Mouse (Mus musculus): ENCODE results near the gene Mrps10. TPM values are rescaled to one million over a fixed set of nuclear protein-coding genes. Genes with fewer than 3 reads are reported as not detected.
"Not testable (repeated sequence)": the region's sequence is repeated elsewhere in the genome, so short reads cannot be mapped to it uniquely, and the experiment has no call there.

Mrps10 gene
- polyA plus RNA-seq, 1 experiment = 13.5 TPM

DNA sequence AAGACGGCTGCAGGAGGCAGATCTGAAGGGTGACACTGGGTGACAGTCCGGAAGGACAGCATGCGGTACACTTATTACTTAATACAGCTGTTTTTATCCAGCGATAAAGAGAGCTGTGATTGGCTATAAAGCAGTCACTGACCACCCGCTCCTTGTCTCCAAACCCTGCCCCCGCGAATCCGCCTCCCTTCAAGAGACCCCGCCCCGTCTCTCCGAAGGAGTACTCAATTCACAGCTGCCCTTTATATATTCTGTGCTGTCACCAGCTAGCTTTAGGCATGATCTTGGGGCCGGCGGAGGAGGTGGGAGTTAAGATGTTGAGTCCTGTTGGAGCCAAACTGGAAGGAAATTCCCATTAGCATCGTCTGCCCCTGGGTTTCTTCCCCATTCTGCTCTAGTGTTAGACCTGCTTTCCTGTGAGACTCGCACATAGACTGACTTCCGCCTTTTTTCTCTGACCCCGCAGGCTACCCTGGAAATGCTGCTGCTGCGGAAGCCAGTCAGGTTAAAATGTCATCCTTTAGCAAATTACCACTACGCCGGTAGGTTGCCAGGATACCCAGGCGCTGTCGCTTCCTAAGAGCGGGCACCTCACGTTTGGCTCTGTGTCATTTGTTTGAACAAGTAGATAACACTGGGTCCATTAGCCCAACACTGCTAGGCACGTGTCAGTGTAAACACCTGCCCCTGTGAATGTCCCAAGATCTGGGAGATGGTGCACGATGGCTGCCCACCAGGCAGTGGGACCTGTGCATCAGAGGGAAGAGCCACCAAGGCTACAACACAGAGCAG, 39.9 kb upstream of the Mrps10 start:
- no peak overlapping the region for H3K27ac ChIP-seq (ENCODE audit: insufficient read depth, low read depth, low read length)
- H3K27me3 ChIP-seq (ENCODE audit: control insufficient read depth, insufficient read depth, low read length) = no peaks in the 10 kb centered on the region
- H3K4me1 ChIP-seq (ENCODE audit: control insufficient read depth, insufficient read depth, insufficient read length, low read length) = no peaks in the 10 kb centered on the region
- TF ChIP-seq CTCF (IDR thresholded peaks at IDR 0.05; ENCODE audit: extremely low read depth, insufficient read length, insufficient replicate concordance, low read depth, low read length) (no peak), POLR2A (IDR thresholded peaks at IDR 0.05; ENCODE audit: low read depth, low read length) (no peak)
- H3K36me3 ChIP-seq (ENCODE audit: control insufficient read depth, insufficient read depth, low read length) = no peaks in the 10 kb centered on the region
- 39% methylated on average over 26 of the region's 26 CpGs for WGBS
- no peak overlapping the region for H3K4me3 ChIP-seq (ENCODE audit: low read depth, low read length)

DNA sequence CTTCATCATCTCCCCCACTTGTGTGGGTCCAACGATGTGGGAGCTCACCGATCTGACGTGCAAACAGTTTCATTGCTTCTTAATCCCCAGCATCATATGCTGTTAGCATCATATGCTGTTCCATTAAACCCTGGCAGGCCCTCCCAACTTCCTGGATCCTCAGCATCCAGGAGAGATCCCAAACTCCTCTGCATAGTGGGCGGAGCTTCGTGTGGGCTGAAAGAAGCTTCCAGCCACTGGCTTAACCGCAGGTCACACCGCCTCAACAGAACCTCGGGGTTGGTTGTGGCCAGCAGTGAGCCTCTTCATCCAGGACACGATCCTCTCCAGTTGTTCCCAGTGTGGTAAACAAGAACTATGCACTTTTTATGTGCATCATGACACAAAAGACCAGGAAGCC, 38.1 kb upstream of the Mrps10 start:
- H3K4me1 ChIP-seq (ENCODE audit: control insufficient read depth, insufficient read depth, insufficient read length, low read length) = no peaks in the 10 kb centered on the region
- WGBS = 85% methylated on average over 9 of the region's 9 CpGs
- no peaks in the 10 kb centered on the region for H3K27me3 ChIP-seq (ENCODE audit: control insufficient read depth, insufficient read depth, low read length)
- TF ChIP-seq POLR2A (IDR thresholded peaks at IDR 0.05; ENCODE audit: low read depth, low read length) (no peak), CTCF (IDR thresholded peaks at IDR 0.05; ENCODE audit: extremely low read depth, insufficient read length, insufficient replicate concordance, low read depth, low read length) (no peak)
- H3K4me3 ChIP-seq (ENCODE audit: low read depth, low read length) = no peak overlapping the region
- H3K36me3 ChIP-seq (ENCODE audit: control insufficient read depth, insufficient read depth, low read length) = no peaks in the 10 kb centered on the region
- H3K27ac ChIP-seq (ENCODE audit: insufficient read depth, low read depth, low read length) = no peak overlapping the region

DNA sequence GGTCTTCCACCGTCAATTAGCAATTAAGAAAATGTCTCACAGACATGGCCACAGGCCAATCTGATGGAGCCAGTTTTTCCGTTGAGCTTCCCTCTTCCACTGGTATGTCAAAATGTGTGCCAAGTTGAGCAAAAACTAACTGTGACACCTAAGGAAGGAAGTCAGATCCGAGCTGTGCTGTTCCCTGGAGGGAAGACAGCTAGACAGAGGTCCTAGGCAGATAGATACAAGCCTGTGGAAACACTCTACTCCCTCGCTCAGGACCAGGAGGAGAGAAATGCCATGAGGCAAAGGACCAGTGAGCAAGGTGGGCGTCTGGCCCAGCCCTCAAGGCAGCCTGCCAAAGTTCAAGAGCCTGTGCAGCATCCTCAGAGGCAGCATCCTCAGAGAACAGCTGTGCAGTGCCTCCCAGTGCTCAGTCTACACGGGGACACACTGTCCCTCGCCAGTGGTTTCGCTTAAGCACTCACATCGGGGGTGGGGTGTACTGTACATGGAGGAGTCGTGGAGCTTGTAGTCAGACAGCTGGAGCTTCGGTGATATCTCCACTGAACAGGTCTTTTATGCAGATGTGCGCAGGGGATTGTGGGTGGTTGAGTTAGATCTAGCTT, 36.6 kb upstream of the Mrps10 start:
- TF ChIP-seq POLR2A (IDR thresholded peaks at IDR 0.05; ENCODE audit: low read depth, low read length) = no peak
- TF ChIP-seq CTCF (IDR thresholded peaks at IDR 0.05; ENCODE audit: extremely low read depth, insufficient read length, insufficient replicate concordance, low read depth, low read length) = no peak
- 48% methylated on average over 12 of the region's 12 CpGs for WGBS
- H3K36me3 ChIP-seq (ENCODE audit: control insufficient read depth, insufficient read depth, low read length) = no peaks in the 10 kb centered on the region

DNA sequence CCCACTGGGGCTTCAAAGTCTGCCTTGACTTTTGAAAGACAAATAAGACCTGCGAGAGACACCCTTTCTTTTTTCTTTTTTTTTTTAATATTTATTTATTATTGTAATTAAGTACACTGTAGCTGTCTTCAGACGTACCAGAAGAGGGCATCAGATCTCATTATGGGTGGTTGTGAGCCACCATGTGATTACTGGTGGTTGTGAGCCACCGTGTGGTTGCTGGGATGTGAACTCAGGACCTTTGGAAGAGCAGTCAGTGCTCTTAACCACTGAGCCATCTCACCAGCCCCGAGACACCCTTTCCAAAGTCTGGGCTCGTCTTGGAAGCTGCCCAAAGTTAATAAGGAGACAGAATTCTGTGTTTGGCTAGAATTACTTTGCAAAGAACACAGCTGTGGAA, 36.0 kb upstream of the Mrps10 start:
- peak; percentile 10; the same call in 1 of the 2 replicates for TF ChIP-seq CTCF (IDR thresholded peaks at IDR 0.05; ENCODE audit: extremely low read depth, insufficient read length, insufficient replicate concordance, low read depth, low read length)
- not testable (repeated sequence) for H3K4me3 ChIP-seq (ENCODE audit: low read depth, low read length); H3K36me3 ChIP-seq (ENCODE audit: control insufficient read depth, insufficient read depth, low read length); H3K27me3 ChIP-seq (ENCODE audit: control insufficient read depth, insufficient read depth, low read length); H3K4me1 ChIP-seq (ENCODE audit: control insufficient read depth, insufficient read depth, insufficient read length, low read length); H3K27ac ChIP-seq (ENCODE audit: insufficient read depth, low read depth, low read length)
- 24% methylated on average over 5 of the region's 5 CpGs for WGBS

More for the DNA sequence above, 36.6 kb upstream of the Mrps10 start:
- Histone ChIP-seq H3K27ac (ENCODE audit: insufficient read depth, low read depth, low read length) (no peak overlapping the region), H3K27me3 (ENCODE audit: control insufficient read depth, insufficient read depth, low read length) (no peaks in the 10 kb centered on the region), H3K4me3 (ENCODE audit: low read depth, low read length) (no peak overlapping the region), H3K4me1 (ENCODE audit: control insufficient read depth, insufficient read depth, insufficient read length, low read length) (no peaks in the 10 kb centered on the region)

DNA sequence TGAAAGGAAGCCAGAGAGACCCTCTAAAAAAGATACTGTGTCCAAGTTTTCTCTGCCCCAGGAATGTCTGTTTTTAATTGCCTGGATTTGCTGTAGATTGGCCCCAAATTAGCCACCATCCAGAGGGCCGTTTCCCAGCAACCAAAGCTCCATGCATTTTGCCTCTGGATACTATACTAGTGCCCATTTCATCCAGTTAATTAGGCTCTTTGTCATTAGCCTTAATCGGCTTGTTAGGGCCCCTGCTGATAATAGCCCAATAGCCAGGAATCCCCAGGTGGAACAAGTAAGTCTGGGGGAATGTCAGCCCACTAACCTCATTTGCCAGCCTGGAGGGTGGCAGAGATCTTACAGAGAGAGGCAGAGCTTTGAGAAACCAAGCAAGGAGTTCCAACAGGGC, 35.3 kb upstream of the Mrps10 start:
- Histone ChIP-seq H3K4me1 (ENCODE audit: control insufficient read depth, insufficient read depth, insufficient read length, low read length) (no peaks in the 10 kb centered on the region), H3K27ac (ENCODE audit: insufficient read depth, low read depth, low read length) (no peak overlapping the region), H3K36me3 (ENCODE audit: control insufficient read depth, insufficient read depth, low read length) (no peaks in the 10 kb centered on the region), H3K4me3 (ENCODE audit: low read depth, low read length) (no peak overlapping the region), H3K27me3 (ENCODE audit: control insufficient read depth, insufficient read depth, low read length) (no peaks in the 10 kb centered on the region)
- no peak for TF ChIP-seq POLR2A (IDR thresholded peaks at IDR 0.05; ENCODE audit: low read depth, low read length)
- TF ChIP-seq CTCF (IDR thresholded peaks at IDR 0.05; ENCODE audit: extremely low read depth, insufficient read length, insufficient replicate concordance, low read depth, low read length) = no peak
- 68% methylated on average over 2 of the region's 2 CpGs for WGBS

DNA sequence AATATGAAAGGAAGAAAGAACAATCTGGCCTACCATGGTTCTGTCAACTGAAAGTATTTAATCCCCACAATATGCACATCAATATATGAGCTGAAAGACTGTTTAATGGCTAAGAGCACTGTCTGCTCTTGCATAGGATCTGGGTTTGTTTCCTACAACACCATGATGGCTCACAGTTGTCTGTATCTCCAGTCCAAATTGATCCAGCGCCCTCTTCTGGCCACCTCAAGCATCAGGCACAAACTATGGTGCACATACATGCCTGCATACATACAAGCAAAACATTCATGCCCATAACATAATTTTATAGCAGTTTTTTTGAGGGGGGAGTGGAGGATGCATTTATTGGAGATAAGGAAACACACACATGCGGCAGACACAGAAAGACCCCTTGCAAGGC, 25.6 kb upstream of the Mrps10 start:
- Histone ChIP-seq H3K27ac (ENCODE audit: insufficient read depth, low read depth, low read length) (no peak overlapping the region), H3K27me3 (ENCODE audit: control insufficient read depth, insufficient read depth, low read length) (no peaks in the 10 kb centered on the region), H3K4me1 (ENCODE audit: control insufficient read depth, insufficient read depth, insufficient read length, low read length) (no peaks in the 10 kb centered on the region), H3K4me3 (ENCODE audit: low read depth, low read length) (no peak overlapping the region), H3K36me3 (ENCODE audit: control insufficient read depth, insufficient read depth, low read length) (no peaks in the 10 kb centered on the region)
- 81% methylated on average over 2 of the region's 2 CpGs for WGBS
- TF ChIP-seq POLR2A (IDR thresholded peaks at IDR 0.05; ENCODE audit: low read depth, low read length) (no peak), CTCF (IDR thresholded peaks at IDR 0.05; ENCODE audit: extremely low read depth, insufficient read length, insufficient replicate concordance, low read depth, low read length) (no peak)

DNA sequence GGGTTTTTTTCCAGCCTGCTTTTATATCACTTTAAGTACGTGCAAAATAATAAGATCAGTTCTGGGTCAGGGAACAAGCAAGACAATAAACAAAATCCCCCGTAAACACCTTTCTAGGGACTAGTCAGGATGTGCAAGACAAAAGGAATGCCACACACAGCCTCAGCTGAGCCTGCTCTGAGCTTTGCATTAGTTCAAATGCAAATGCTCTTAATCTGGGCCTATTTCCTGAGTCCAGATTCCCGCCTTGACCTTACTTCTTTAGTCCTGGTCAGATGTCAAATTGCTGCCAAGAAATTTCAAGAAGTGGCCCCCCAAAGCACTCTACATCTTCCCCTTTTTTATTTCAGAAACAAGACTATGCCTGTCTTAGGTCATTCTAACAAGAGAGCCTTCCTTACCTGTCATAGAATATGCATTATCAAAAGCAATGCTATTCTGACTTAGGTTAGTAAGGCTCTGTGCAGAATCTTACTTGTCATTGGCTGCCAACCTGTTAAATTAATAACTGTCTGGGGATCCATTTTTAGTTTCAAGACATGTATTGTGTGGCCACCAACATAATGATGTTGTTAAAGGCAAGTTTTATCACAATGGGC, 18.9 kb upstream of the Mrps10 start:
- H3K27ac ChIP-seq (ENCODE audit: insufficient read depth, low read depth, low read length) = no peak overlapping the region
- no peak for TF ChIP-seq POLR2A (IDR thresholded peaks at IDR 0.05; ENCODE audit: low read depth, low read length)
- no peak for TF ChIP-seq CTCF (IDR thresholded peaks at IDR 0.05; ENCODE audit: extremely low read depth, insufficient read length, insufficient replicate concordance, low read depth, low read length)
- 98% methylated on average over 3 of the region's 3 CpGs for WGBS

More for the DNA sequence above, 18.9 kb upstream of the Mrps10 start:
- no peaks in the 10 kb centered on the region for H3K27me3 ChIP-seq (ENCODE audit: control insufficient read depth, insufficient read depth, low read length)
- H3K36me3 ChIP-seq (ENCODE audit: control insufficient read depth, insufficient read depth, low read length) = peaks cover 10% of the 10 kb centered on the region
- no peaks in the 10 kb centered on the region for H3K4me1 ChIP-seq (ENCODE audit: control insufficient read depth, insufficient read depth, insufficient read length, low read length)
- no peak overlapping the region for H3K4me3 ChIP-seq (ENCODE audit: low read depth, low read length)

All from small intestine, adult 2 months (tissue).